Comparison of ENCODE assay signal across 8 mouse cellular contexts in the genomic region with DNA sequence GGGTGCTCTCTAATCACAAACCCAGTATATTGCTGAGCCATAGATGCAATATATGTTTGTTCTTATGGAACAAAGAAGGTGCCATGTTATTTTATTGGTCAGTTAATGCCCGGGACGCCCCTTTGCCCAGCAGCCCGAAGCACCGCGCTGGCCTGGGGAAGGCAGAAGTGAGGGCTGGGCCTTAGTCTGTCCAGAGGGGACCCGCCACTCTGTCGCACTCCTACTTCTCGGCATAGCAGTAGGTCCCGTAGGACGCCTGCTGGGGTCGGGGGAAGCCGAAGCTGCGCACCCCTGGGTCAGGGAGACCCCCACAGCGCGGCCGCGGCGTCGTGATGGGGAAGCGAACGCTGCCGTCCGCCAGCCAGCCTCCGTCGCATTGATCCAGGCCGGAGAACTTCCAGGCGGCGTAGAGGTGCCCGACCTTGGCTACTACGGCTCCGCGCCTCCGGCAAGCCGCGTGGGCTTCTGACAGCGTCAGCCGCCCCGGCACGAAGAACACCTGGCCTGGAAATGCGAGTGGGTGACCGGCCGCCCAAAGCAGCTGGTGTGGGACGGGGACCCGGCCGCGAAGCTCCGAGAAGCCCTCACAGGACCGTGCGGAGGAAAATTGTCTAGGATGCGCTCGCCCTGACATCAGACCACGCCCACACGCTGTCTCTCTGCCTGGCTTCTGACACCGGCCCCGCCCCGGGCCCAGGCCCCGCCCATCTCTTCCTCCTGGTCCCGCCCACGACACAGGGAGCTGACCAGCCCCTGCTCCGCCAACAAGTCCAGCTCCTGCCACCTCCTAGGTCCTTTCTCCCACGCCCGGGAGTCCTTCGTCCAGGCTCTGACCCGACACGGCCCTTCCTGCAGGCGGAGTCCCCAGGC. TPM values are rescaled to one million over a fixed set of nuclear protein-coding genes. Genes with fewer than 3 reads are reported as not detected.
A peak's percentile ranks its signal among the peaks of the same experiment; 100 is the strongest.
DNase-seq lines count a peak whose midpoint lies in the region; ATAC-seq and TF ChIP-seq lines count a peak whose summit lies in the region.

No protein-coding gene starts in this region.

- H3K27me3 ChIP-seq in hindbrain, postnatal 0 days (ENCODE audit: insufficient read depth, low read length), result peaks cover 33% of the 10 kb centered on the region

- peak overlapping the region; percentile 52 for H3K4me3 ChIP-seq in hindbrain, postnatal 0 days (ENCODE audit: low read length)

- DNase-seq in gastrocnemius, postnatal 10 days, result peak; percentile 83
- DNase-seq in hindbrain, postnatal 0 days (ENCODE audit: low spot score), result peak; percentile 87
- DNase-seq in left cerebral cortex, adult 18-20 months (ENCODE audit: low spot score in 2 of 2), result peak; percentile 79 to 81
- peak; percentile 98 for DNase-seq in lung, postnatal 36 days
- DNase-seq in retina, postnatal 1 day, result peak; percentile 93
- DNase-seq in thymus, postnatal 36 days, result peak; percentile 74 to 76

- no peak for TF ChIP-seq CTCF in hindbrain, postnatal 0 days (IDR thresholded peaks at IDR 0.05; ENCODE audit: low read depth)

- no peaks in the 10 kb centered on the region for H3K9me3 ChIP-seq in hindbrain, postnatal 0 days (ENCODE audit: low read length)

- peak overlapping the region; percentile 85 for H3K4me2 ChIP-seq in hindbrain, postnatal 0 days (ENCODE audit: low read depth, low read length)

- H3K4me1 ChIP-seq in hindbrain, postnatal 0 days (ENCODE audit: insufficient read depth, low read length), result peaks cover 6% of the 10 kb centered on the region; the same call in 1 of the 2 replicates

- WGBS in hindbrain, postnatal 0 days, result 1% methylated on average over 63 of the region's 66 CpGs

- H3K36me3 ChIP-seq in hindbrain, postnatal 0 days (ENCODE audit: insufficient read depth, low read length), result no peaks in the 10 kb centered on the region

- peak overlapping the region; percentile 46 for H3K9ac ChIP-seq in hindbrain, postnatal 0 days (replicated peaks; ENCODE audit: low read length)

- no peak overlapping the region for H3K27ac ChIP-seq in hindbrain, postnatal 0 days

- peak; percentile 65 for ATAC-seq in activated CD4-positive, CD25-positive, alpha-beta regulatory T cell, adult 4 months
- peak; percentile 83 for ATAC-seq in common myeloid progenitor, adult 5-6 weeks (replicated peaks; ENCODE audit: low read depth, poor library complexity, severe bottlenecking)
- ATAC-seq in hindbrain, postnatal 0 days, result peak; percentile 88

RNA-seq across cellular contexts. Expression of a gene that starts 4.8 kb away (rescaled TPM):
- polyA plus RNA-seq in activated CD4-positive, CD25-positive, alpha-beta regulatory T cell, adult 4 months (2017; shearing (Covaris generic)), result not detected
- not detected in 2 replicates for total RNA-seq in common myeloid progenitor, adult 5-6 weeks (2017)
- not detected for total RNA-seq in gastrocnemius, postnatal 10 days (2021)
- 0.47 and 0.50 TPM in 2 replicates for total RNA-seq in hindbrain, postnatal 0 days (2014; rRNA removed)
- polyA plus RNA-seq in hindbrain, postnatal 0 days (2015; fragmentation: Nextera tagmentation; extraction: Ambion mirVana), result 1.2 and 1.5 TPM in 2 replicates
- 10 to 100 TPM; 22.6 to 24.1 TPM for total RNA-seq in left cerebral cortex, adult 18-20 months (2021)

RNA-seq across cellular contexts. Expression of a gene that starts 20.4 kb away (rescaled TPM):
- polyA plus RNA-seq in activated CD4-positive, CD25-positive, alpha-beta regulatory T cell, adult 4 months (2017; shearing (Covaris generic)), result 10 to 100 TPM; 25.3 to 33.4 TPM
- total RNA-seq in common myeloid progenitor, adult 5-6 weeks (2017), result 49.9 and 65.8 TPM in 2 replicates
- total RNA-seq in gastrocnemius, postnatal 10 days (2021), result 10 to 100 TPM; 12.5 to 14.7 TPM
- total RNA-seq in hindbrain, postnatal 0 days (2014; rRNA removed), result 6.3 and 9.0 TPM in 2 replicates
- polyA plus RNA-seq in hindbrain, postnatal 0 days (2015; fragmentation: Nextera tagmentation; extraction: Ambion mirVana), result 31.7 and 33.5 TPM in 2 replicates
- total RNA-seq in left cerebral cortex, adult 18-20 months (2021), result 10 to 100 TPM; 14.8 to 19.5 TPM

RNA-seq across cellular contexts. Expression of a gene that starts 22.5 kb away (rescaled TPM):
- not detected for polyA plus RNA-seq in activated CD4-positive, CD25-positive, alpha-beta regulatory T cell, adult 4 months (2017; shearing (Covaris generic))
- not detected in 2 replicates for total RNA-seq in common myeloid progenitor, adult 5-6 weeks (2017)
- total RNA-seq in gastrocnemius, postnatal 10 days (2021), result 1 to 10 TPM in 1 of 2 experiments, under 1 TPM in 1; 0.61 to 1.9 TPM
- 318 and 347 TPM in 2 replicates for total RNA-seq in hindbrain, postnatal 0 days (2014; rRNA removed)
- polyA plus RNA-seq in hindbrain, postnatal 0 days (2015; fragmentation: Nextera tagmentation; extraction: Ambion mirVana), result 229 and 237 TPM in 2 replicates
- 100 to 1,000 TPM; 221 to 244 TPM for total RNA-seq in left cerebral cortex, adult 18-20 months (2021)

RNA-seq across cellular contexts. Expression of a gene that starts 35.7 kb away (rescaled TPM):
- 10 to 100 TPM; 70.9 to 90.8 TPM for polyA plus RNA-seq in activated CD4-positive, CD25-positive, alpha-beta regulatory T cell, adult 4 months (2017; shearing (Covaris generic))
- total RNA-seq in common myeloid progenitor, adult 5-6 weeks (2017), result 29.6 and 33.9 TPM in 2 replicates
- 10 to 100 TPM; 52.5 to 57.1 TPM for total RNA-seq in gastrocnemius, postnatal 10 days (2021)
- total RNA-seq in hindbrain, postnatal 0 days (2014; rRNA removed), result 87.7 and 90.0 TPM in 2 replicates
- polyA plus RNA-seq in hindbrain, postnatal 0 days (2015; fragmentation: Nextera tagmentation; extraction: Ambion mirVana), result 172 and 174 TPM in 2 replicates
- 10 to 100 TPM; 76.2 to 77.0 TPM for total RNA-seq in left cerebral cortex, adult 18-20 months (2021)

RNA-seq across cellular contexts. Expression of a gene that starts 51.7 kb away (rescaled TPM):
- not detected for polyA plus RNA-seq in activated CD4-positive, CD25-positive, alpha-beta regulatory T cell, adult 4 months (2017; shearing (Covaris generic))
- total RNA-seq in common myeloid progenitor, adult 5-6 weeks (2017), result 0.09 TPM in 1 of 2 replicates, not detected in the other
- 10 to 100 TPM; 72.4 to 87.7 TPM for total RNA-seq in gastrocnemius, postnatal 10 days (2021)
- total RNA-seq in hindbrain, postnatal 0 days (2014; rRNA removed), result 37.2 and 40.0 TPM in 2 replicates
- polyA plus RNA-seq in hindbrain, postnatal 0 days (2015; fragmentation: Nextera tagmentation; extraction: Ambion mirVana), result 14.9 and 15.7 TPM in 2 replicates
- total RNA-seq in left cerebral cortex, adult 18-20 months (2021), result 1 to 10 TPM; 4.6 to 9.5 TPM

Comparison
In these comparisons a context has a peak if more than half of its experiments do, and no peak if none do; other contexts are left out.
1. RNA of a gene that starts 4.8 kb away (total RNA-seq): 22.6 to 24.1 TPM in left cerebral cortex, adult 18-20 months; 0.47 to 0.50 TPM in hindbrain, postnatal 0 days, not detected in gastrocnemius, postnatal 10 days and not detected in common myeloid progenitor, adult 5-6 weeks; every median in the first group is over 10 times any median in the second.
2. RNA of a gene that starts 22.5 kb away (total RNA-seq): 318 to 347 TPM in hindbrain, postnatal 0 days and 221 to 244 TPM in left cerebral cortex, adult 18-20 months; 0.61 to 1.9 TPM in gastrocnemius, postnatal 10 days and not detected in common myeloid progenitor, adult 5-6 weeks; every median in the first group is over 10 times any median in the second.
3. Peak in every context shown above with its lines, with median percentiles within 50 percentile points of each other: ATAC-seq and DNase-seq.